Mouse (Mus musculus) liver, embryonic 12.5 days (tissue): Measurements from ENCODE around the gene Uba1. TPM values are rescaled to one million over a fixed set of nuclear protein-coding genes. Genes with fewer than 3 reads are reported as not detected.

Experiments used
- ATAC-seq: fragments of 200-750 bp; cut with Nextera tagmentation; 2 replicates; pipeline ENCODE4 v1.8.0; 2017; ENCODE audit warnings: moderate number of reproducible peaks, mild to moderate bottlenecking, moderate library complexity
- H3K27ac ChIP-seq: fragments of 300-500 bp; sonication (generic); 2 replicates; pipeline ENCODE4 v1.5.1; 2016; ENCODE audit warnings: mild to moderate bottlenecking
- H3K27me3 ChIP-seq: fragments of 300-500 bp; sonication (generic); replicated peaks from 2 replicates; pipeline ENCODE4 v1.6.1; 2016; ENCODE audit warnings: mild to moderate bottlenecking, moderate library complexity
- H3K36me3 ChIP-seq: fragments of 300-500 bp; sonication (generic); 2 replicates; pipeline ENCODE4 v1.6.1; 2016; ENCODE audit warnings: mild to moderate bottlenecking, moderate library complexity
- H3K4me1 ChIP-seq: fragments of 300-500 bp; sonication (generic); 2 replicates; pipeline ENCODE4 v1.6.1; 2016
- H3K4me2 ChIP-seq: fragments of 300-500 bp; sonication (generic); 2 replicates; pipeline ENCODE4 v1.6.1; 2016; ENCODE audit warnings: mild to moderate bottlenecking, moderate library complexity
- H3K4me3 ChIP-seq: fragments of 300-500 bp; sonication (generic); 2 replicates; pipeline ENCODE4 v1.5.1; 2016; ENCODE audit warnings: mild to moderate bottlenecking, moderate library complexity
- H3K9ac ChIP-seq: fragments of 300-500 bp; sonication (generic); 2 replicates; pipeline ENCODE4 v1.6.1; 2016; ENCODE audit warnings: mild to moderate bottlenecking, moderate library complexity
- H3K9me3 ChIP-seq: fragments of 300-500 bp; sonication (generic); replicated peaks from 2 replicates; pipeline ENCODE4 v1.6.1; 2016; ENCODE audit warnings: mild to moderate bottlenecking, moderate library complexity
- WGBS: fragments of 180-500 bp; shearing (Covaris S2); methylation state at CpG from one replicate; pipeline ENCODE4 v1.1.7; 2016; ENCODE audit not compliant: insufficient replicate concordance; 5-methylcytosine and 5-hydroxymethylcytosine counted together
- polyA plus RNA-seq: library from polyadenylated mRNA; unstranded; fragments of >200 nt; fragmentation: Nextera tagmentation; extraction: Ambion mirVana; gene quantifications from 2 replicates; pipeline ENCODE4 v1.2.1, GENCODE M21; 2016

Uba1 gene
- 170 and 172 TPM in 2 replicates for polyA plus RNA-seq

- 5% methylated on average over 27 of the region's 27 CpGs for WGBS
Measured at GRCm38 (mm10) chrX:20658026-20658652, at the start of gene Uba1. Gene Uba1 (plus strand): TSS chrX:20658326.

GRCm38 (mm10) chrX:20608500-20608899, 49.6 kb upstream of the Uba1 start:
- no peak overlapping the region for H3K4me2 ChIP-seq
- H3K27ac ChIP-seq, result no peak overlapping the region
- no peaks in the 10 kb centered on the region for H3K9me3 ChIP-seq
- H3K9ac ChIP-seq, result no peak overlapping the region
- H3K27me3 ChIP-seq, result no peaks in the 10 kb centered on the region
- H3K4me1 ChIP-seq, result no peaks in the 10 kb centered on the region
- no peak overlapping the region for H3K4me3 ChIP-seq
- WGBS, result 76% methylated on average over 4 of the region's 4 CpGs
- no peak for ATAC-seq
- no peaks in the 10 kb centered on the region for H3K36me3 ChIP-seq

More at GRCm38 (mm10) chrX:20658026-20658652, at the start of gene Uba1:
- peak within 1 kb of the TSS; percentile 64 for H3K4me3 ChIP-seq
- H3K27ac ChIP-seq, result peak within 1 kb of the TSS; percentile 79
- peak within 1 kb of the TSS; percentile 79 for H3K4me2 ChIP-seq
- peak; percentile 81 for ATAC-seq
- H3K9ac ChIP-seq, result peak within 1 kb of the TSS; percentile 70
- no peaks in the 10 kb centered on the region for H3K27me3 ChIP-seq
- no peaks in the 10 kb centered on the region for H3K9me3 ChIP-seq
- H3K36me3 ChIP-seq, result no peaks in the 10 kb centered on the region
- H3K4me1 ChIP-seq, result 0 out of 2 replicates have a peak, but pooled peaks cover 7% of the 10 kb centered on the region

DNA sequence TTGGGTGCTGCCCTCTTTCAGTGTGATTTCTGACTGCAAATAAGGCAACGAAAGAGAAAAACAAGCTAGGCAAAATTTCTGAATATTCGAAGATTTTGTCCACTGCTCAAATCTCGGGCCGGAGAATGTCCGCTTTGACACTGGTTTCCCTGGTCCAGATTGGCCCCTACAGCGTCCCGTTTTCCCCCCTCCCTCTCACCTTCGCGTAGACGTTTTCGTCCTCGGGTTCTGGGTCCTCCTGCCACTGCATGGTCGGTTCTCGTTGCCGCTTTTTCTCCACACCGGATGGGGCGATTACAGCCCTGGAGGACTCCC, 41.3 kb upstream of the Uba1 start:
- peak; percentile 9; the same call in 1 of the 2 replicates for ATAC-seq
- Histone ChIP-seq H3K4me1 (peaks cover 22% of the 10 kb centered on the region), H3K9me3 (no peaks in the 10 kb centered on the region), H3K27me3 (no peaks in the 10 kb centered on the region), H3K9ac (peak overlapping the region; percentile 73), H3K4me2 (peak overlapping the region; percentile 70), H3K36me3 (peaks cover 40% of the 10 kb centered on the region), H3K27ac (peak overlapping the region; percentile 87), H3K4me3 (peak overlapping the region; percentile 76)
- 4% methylated on average over 17 of the region's 17 CpGs for WGBS

- Histone ChIP-seq H3K36me3 (peaks cover 45% of the 10 kb centered on the region), H3K27ac (peak within 1 kb of the TSS; percentile 87), H3K27me3 (no peaks in the 10 kb centered on the region), H3K4me1 (peaks cover 22% of the 10 kb centered on the region), H3K9ac (peak within 1 kb of the TSS; percentile 84), H3K9me3 (no peaks in the 10 kb centered on the region), H3K4me2 (peak within 1 kb of the TSS; percentile 72), H3K4me3 (peak within 1 kb of the TSS; percentile 76)
- peak; percentile 98 for ATAC-seq
- WGBS, result 10% methylated on average over 47 of the region's 49 CpGs
Measured at GRCm38 (mm10) chrX:20617176-20617902, 40.8 kb upstream of the Uba1 start, which contains the start of the genes Rbm10 and Ndufb11. Gene Rbm10 (plus strand): TSS chrX:20617503. Gene Ndufb11 (minus strand): TSS chrX:20617619.

DNA sequence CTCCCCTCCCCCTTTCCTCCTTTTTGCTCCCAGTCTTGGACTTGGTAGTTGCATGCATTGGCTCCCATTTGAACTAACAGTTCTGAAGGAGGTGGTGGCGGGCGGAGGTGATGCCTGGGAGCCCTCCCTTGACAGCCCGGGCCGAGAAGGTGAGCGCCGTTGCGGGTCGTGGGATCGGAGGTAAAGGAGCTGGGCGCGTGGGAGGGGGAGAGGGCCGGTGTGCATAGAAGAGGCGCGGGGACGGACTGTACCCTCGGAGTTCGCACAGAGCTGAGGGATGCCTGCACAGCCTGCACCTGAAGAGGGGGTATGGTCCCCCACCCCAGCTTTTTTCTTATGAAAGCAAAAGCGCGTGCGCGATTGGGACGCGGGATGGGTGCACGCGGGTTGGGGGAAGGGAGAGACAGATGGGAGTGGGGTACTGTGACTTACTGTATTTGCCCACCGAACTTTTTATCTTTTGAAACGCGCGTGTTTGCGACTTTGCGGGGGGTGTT, 40.2 kb upstream of the Uba1 start:
- ATAC-seq, result peak; percentile 15

GRCm38 (mm10) chrX:20638141-20638540, 20.0 kb upstream of the Uba1 start:
- Histone ChIP-seq H3K27ac (no peak overlapping the region), H3K4me1 (no peaks in the 10 kb centered on the region), H3K9me3 (no peaks in the 10 kb centered on the region), H3K9ac (no peak overlapping the region), H3K27me3 (no peaks in the 10 kb centered on the region), H3K4me2 (no peak overlapping the region), H3K36me3 (peaks cover 82% of the 10 kb centered on the region), H3K4me3 (no peak overlapping the region)
- 84% methylated on average over 2 of the region's 2 CpGs for WGBS
- ATAC-seq, result no peak

More for the DNA sequence above, 40.2 kb upstream of the Uba1 start:
- peak overlapping the region; percentile 87 for H3K27ac ChIP-seq
- peak overlapping the region; percentile 76 for H3K4me3 ChIP-seq
- 18% methylated on average over 30 of the region's 31 CpGs for WGBS
- H3K27me3 ChIP-seq, result no peaks in the 10 kb centered on the region
- peaks cover 22% of the 10 kb centered on the region for H3K4me1 ChIP-seq
- H3K36me3 ChIP-seq, result peaks cover 51% of the 10 kb centered on the region
- peak overlapping the region; percentile 72 for H3K4me2 ChIP-seq
- H3K9ac ChIP-seq, result peak overlapping the region; percentile 84
- no peaks in the 10 kb centered on the region for H3K9me3 ChIP-seq

- Histone ChIP-seq H3K27ac (no peak overlapping the region), H3K9ac (no peak overlapping the region), H3K27me3 (no peaks in the 10 kb centered on the region), H3K4me2 (no peak overlapping the region), H3K36me3 (peaks cover 100% of the 10 kb centered on the region), H3K4me3 (no peak overlapping the region), H3K9me3 (no peaks in the 10 kb centered on the region), H3K4me1 (no peaks in the 10 kb centered on the region)
- ATAC-seq, result no peak
- WGBS, result 64% methylated on average over 2 of the region's 5 CpGs
Measured at GRCm38 (mm10) chrX:20644780-20645179, 13.3 kb upstream of the Uba1 start.

GRCm38 (mm10) chrX:20657593-20657992, 533 bp upstream of the Uba1 start:
- Histone ChIP-seq H3K9me3 (no peaks in the 10 kb centered on the region), H3K4me1 (0 out of 2 replicates have a peak, but pooled peaks cover 7% of the 10 kb centered on the region), H3K4me2 (peak overlapping the region; percentile 79), H3K36me3 (no peaks in the 10 kb centered on the region), H3K27ac (no peak overlapping the region), H3K4me3 (peak overlapping the region; percentile 64), H3K27me3 (no peaks in the 10 kb centered on the region), H3K9ac (no peak overlapping the region)
- ATAC-seq, result no peak
- WGBS, result 22% methylated on average over 5 of the region's 5 CpGs

DNA sequence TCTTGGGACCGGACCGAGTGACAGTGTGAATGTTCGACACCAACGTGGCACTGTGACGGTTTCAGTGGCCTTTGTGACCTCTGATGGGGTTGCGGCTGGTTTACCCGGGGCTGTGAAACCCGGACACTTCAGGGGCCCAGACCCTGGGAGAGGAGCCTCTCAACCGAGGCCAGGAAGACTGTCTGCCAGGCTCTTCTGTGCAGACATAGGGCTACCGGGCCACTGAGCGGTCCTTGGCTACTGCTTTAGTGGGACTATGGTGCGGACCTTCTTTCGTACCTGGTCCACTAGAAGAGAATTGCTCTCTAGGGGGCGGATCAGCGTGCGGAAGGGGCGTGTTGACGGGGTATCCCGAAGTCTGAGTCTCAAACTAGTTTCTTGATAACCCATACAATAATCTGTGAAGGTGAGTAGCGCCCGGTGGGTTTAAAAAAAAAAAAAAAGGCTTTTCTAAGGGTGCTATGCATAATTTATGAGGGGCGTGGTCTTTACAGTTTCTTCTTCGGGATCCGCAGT, 823 bp downstream of the Uba1 start:
- ATAC-seq, result no peak
- Histone ChIP-seq H3K36me3 (no peaks in the 10 kb centered on the region), H3K27me3 (no peaks in the 10 kb centered on the region), H3K9me3 (no peaks in the 10 kb centered on the region), H3K4me2 (peak overlapping the region; percentile 79), H3K4me3 (peak overlapping the region; percentile 64), H3K4me1 (peaks cover 10% of the 10 kb centered on the region; the same call in 1 of the 2 replicates), H3K9ac (peak overlapping the region; percentile 70), H3K27ac (peak overlapping the region; percentile 79)
- WGBS, result 6% methylated on average over 24 of the region's 24 CpGs

- H3K9ac ChIP-seq, result no peak overlapping the region
- H3K4me2 ChIP-seq, result peak overlapping the region; percentile 6; the same call in 1 of the 2 replicates
- WGBS, result 26% methylated on average over 5 of the region's 5 CpGs
- H3K9me3 ChIP-seq, result no peaks in the 10 kb centered on the region
- H3K27ac ChIP-seq, result peak overlapping the region; percentile 58; the same call in 1 of the 2 replicates
- no peak for ATAC-seq
- H3K4me1 ChIP-seq, result peaks cover 33% of the 10 kb centered on the region
- H3K4me3 ChIP-seq, result peak overlapping the region; percentile 72; the same call in 1 of the 2 replicates
- H3K27me3 ChIP-seq, result no peaks in the 10 kb centered on the region
- peaks cover 29% of the 10 kb centered on the region for H3K36me3 ChIP-seq
Measured at GRCm38 (mm10) chrX:20662317-20662715, 4.2 kb downstream of the Uba1 start.

DNA sequence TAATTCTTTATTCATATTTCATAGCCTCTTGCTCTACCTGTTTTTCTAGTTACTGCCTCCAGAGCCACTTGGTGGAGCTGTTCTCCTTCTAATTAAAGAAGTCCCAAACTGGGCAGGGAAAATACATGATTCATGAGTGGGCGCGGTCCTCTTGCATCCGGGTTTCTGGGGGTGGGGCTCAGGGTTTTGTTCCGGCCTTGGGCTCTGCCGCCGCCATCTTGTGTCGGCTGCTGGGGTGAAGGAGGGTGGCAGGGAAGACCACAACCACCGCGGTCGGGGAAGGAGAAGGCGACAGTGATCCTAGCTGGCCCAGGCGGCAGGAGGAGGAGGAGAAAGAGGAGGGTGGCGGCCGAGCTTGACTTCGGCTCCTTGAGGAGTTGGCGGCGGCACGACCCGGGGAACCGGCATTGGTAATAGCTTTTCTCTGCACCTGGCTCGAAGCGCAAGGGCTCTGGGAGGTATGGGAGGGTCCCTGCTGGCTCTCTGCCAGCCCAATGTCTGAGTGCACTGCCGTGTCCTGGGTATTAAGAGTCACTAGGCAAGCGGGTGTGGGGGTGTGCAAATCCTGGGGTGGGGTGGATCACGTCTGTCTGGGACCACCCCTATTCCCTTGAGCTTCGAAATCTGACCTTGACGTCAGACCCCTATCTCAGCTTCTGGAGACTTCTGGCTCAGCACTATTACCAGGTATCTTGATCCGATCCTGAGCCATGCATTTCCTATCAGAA, 4.8 kb downstream of the Uba1 start:
- Histone ChIP-seq H3K4me1 (peaks cover 33% of the 10 kb centered on the region), H3K27me3 (no peaks in the 10 kb centered on the region), H3K9ac (peak overlapping the region; percentile 82), H3K4me3 (peak overlapping the region; percentile 72), H3K36me3 (peaks cover 35% of the 10 kb centered on the region), H3K27ac (peak overlapping the region; percentile 86), H3K4me2 (peak overlapping the region; percentile 74), H3K9me3 (no peaks in the 10 kb centered on the region)
- ATAC-seq, result peak; percentile 82
- WGBS, result 11% methylated on average over 27 of the region's 28 CpGs
